Mouse (Mus musculus) T-helper 17 cell (primary cell): ENCODE results near the gene Thnsl1.
"Not testable (repeated sequence)": the region's sequence is repeated elsewhere in the genome, so short reads cannot be mapped to it uniquely, and the experiment has no call there.

ENCODE experiments used
- in situ Hi-C, 2 experiments: fragments of 300-600 bp; cut with MboI, MseI; formaldehyde crosslinking; loops; 1 replicate in 1 of 2; 2 replicates in 1 of 2; pipeline ENCODE4 v1.15.1; 2025; ENCODE audit warnings: high pct_unique_total_duplicates in 2 of 2

The Thnsl1 gene

GRCm38 (mm10) chr2:21234871-21235648 is 29.5 kb downstream of the Thnsl1 start:
- in situ Hi-C loops, result loop anchor here in 1 of 2 experiments (10.0 kb wide), 1 partner anchor 1180 kb away; no protein-coding TSS in a partner anchor

GRCm38 (mm10) chr2:21235844-21236386 is 30.4 kb downstream of the Thnsl1 start:
- in situ Hi-C loops, result loop anchor here in 1 of 2 experiments (10.0 kb wide), 1 partner anchor 1179 kb away; no protein-coding TSS in a partner anchor

- in situ Hi-C loops, result loop anchor here in 1 of 2 experiments (10.0 kb wide), 1 partner anchor 1178 kb away; no protein-coding TSS in a partner anchor
These were observed 31.3 kb downstream of the Thnsl1 start for GRCm38 (mm10) chr2:21236846-21237245.

- in situ Hi-C loops, result not testable (repeated sequence)
These were observed 38.6 kb downstream of the Thnsl1 start for GRCm38 (mm10) chr2:21244104-21244503.

- in situ Hi-C loops, result no loop called here
These were observed 39.5 kb downstream of the Thnsl1 start for GRCm38 (mm10) chr2:21244986-21245385.

GRCm38 (mm10) chr2:21245477-21246102 is 40.1 kb downstream of the Thnsl1 start:
- in situ Hi-C loops, result no loop called here

- in situ Hi-C loops, result no loop called here
These were observed 48.1 kb downstream of the Thnsl1 start for GRCm38 (mm10) chr2:21253644-21254043.

- in situ Hi-C loops, result no loop called here
These were observed 48.8 kb downstream of the Thnsl1 start for GRCm38 (mm10) chr2:21254308-21254707.

- in situ Hi-C loops, result loop anchor here in 1 of 2 experiments (5.0 kb wide), 1 partner anchor 361 kb away; no protein-coding TSS in a partner anchor
These were observed 52.8 kb downstream of the Thnsl1 start for GRCm38 (mm10) chr2:21258281-21258680.

GRCm38 (mm10) chr2:21259081-21259480 is 53.6 kb downstream of the Thnsl1 start:
- in situ Hi-C loops, result loop anchor here in 1 of 2 experiments (5.0 kb wide), 1 partner anchor 362 kb away; no protein-coding TSS in a partner anchor

- in situ Hi-C loops, result no loop called here
These were observed 54.5 kb downstream of the Thnsl1 start for GRCm38 (mm10) chr2:21260060-21260459.

- in situ Hi-C loops, result no loop called here
These were observed 56.0 kb downstream of the Thnsl1 start for GRCm38 (mm10) chr2:21261370-21262006.

GRCm38 (mm10) chr2:21264031-21264430 is 58.5 kb downstream of the Thnsl1 start:
- in situ Hi-C loops, result no loop called here
